Comparison of ENCODE assay signal across 21 mouse cellular contexts in genomic region chr9:58595313-58595712, GRCm38 (mm10). TPM values are rescaled to one million over a fixed set of nuclear protein-coding genes. Genes with fewer than 3 reads are reported as not detected.
A peak's percentile ranks its signal among the peaks of the same experiment; 100 is the strongest.
DNase-seq lines count a peak whose midpoint lies in the region; ATAC-seq and TF ChIP-seq lines count a peak whose summit lies in the region.
"Had no signal": no experiment of that assay in that cellular context is flagged by ENCODE, and none has a peak within 500 bp of the region (broad histone marks: within the 10 kb centered on the region; RNA-seq: fewer than 3 reads in every experiment).

No protein-coding gene starts in this region.

- peak; percentile 20; the same call in 1 of the 2 replicates for TF ChIP-seq CTCF in hindbrain, postnatal 0 days (IDR thresholded peaks at IDR 0.05; ENCODE audit: low read depth)
- peak; percentile 6; the same call in 1 of the 2 replicates for TF ChIP-seq CTCF in midbrain, postnatal 0 days (IDR thresholded peaks at IDR 0.05)
- TF ChIP-seq CTCF in Patski (IDR thresholded peaks at IDR 0.05) = peak; percentile 38

- H3K36me3 ChIP-seq in hindbrain, postnatal 0 days (ENCODE audit: insufficient read depth, low read length) = no peaks in the 10 kb centered on the region
- no peaks in the 10 kb centered on the region for H3K36me3 ChIP-seq in hindbrain, embryonic 10.5 days
- H3K36me3 ChIP-seq in midbrain, postnatal 0 days (ENCODE audit: insufficient read depth, low read length) = no peaks in the 10 kb centered on the region
- no peaks in the 10 kb centered on the region for H3K36me3 ChIP-seq in midbrain, embryonic 11.5 days (ENCODE audit: control insufficient read depth, insufficient read depth, low read length)
- H3K36me3 ChIP-seq: embryonic facial prominence, embryonic 10.5 days; hindbrain, embryonic 12.5 days had no signal

- CTCF ChIA-PET in Patski (lab: Charles Lee) = interaction anchor here (1.1 to 1.4 kb wide), 2 partner anchors 9 to 17 kb away, joined by 5 read pairs; no protein-coding TSS in a partner anchor

- H3K9me3 ChIP-seq in hindbrain, postnatal 0 days (ENCODE audit: low read length) = no peaks in the 10 kb centered on the region
- no peaks in the 10 kb centered on the region for H3K9me3 ChIP-seq in hindbrain, embryonic 10.5 days
- no peaks in the 10 kb centered on the region for H3K9me3 ChIP-seq in midbrain, postnatal 0 days (ENCODE audit: low read length)
- H3K9me3 ChIP-seq in midbrain, embryonic 11.5 days (ENCODE audit: control insufficient read depth, low read length) = no peaks in the 10 kb centered on the region
- H3K9me3 ChIP-seq: embryonic facial prominence, embryonic 10.5 days; forebrain, embryonic 13.5 days; hindbrain, embryonic 12.5 days had no signal

- H3K27ac ChIP-seq in hindbrain, postnatal 0 days = no peak overlapping the region
- no peak overlapping the region for H3K27ac ChIP-seq in hindbrain, embryonic 10.5 days
- no peak overlapping the region for H3K27ac ChIP-seq in midbrain, postnatal 0 days (ENCODE audit: low read depth, low read length)
- H3K27ac ChIP-seq in midbrain, embryonic 11.5 days (ENCODE audit: low read depth, low read length) = no peak overlapping the region
- H3K27ac ChIP-seq: embryonic facial prominence, embryonic 10.5 days; forebrain, embryonic 13.5 days; hindbrain, embryonic 12.5 days had no signal

- POLR2A ChIA-PET in Patski (lab: Charles Lee) = interaction anchor here (1.1 kb wide), 1 partner anchor 15 kb away, joined by 3 read pairs; no protein-coding TSS in a partner anchor

- in situ Hi-C loops in Patski (cut with MboI; ENCODE audit: low pct_unique_long_range_greater_than_20kb) = no loop called here

- no peak for ATAC-seq in hindbrain, postnatal 0 days
- ATAC-seq in midbrain, postnatal 0 days (ENCODE audit: low FRiP score) = no peak
- no peak for ATAC-seq in midbrain, embryonic 11.5 days (ENCODE audit: low FRiP score)
- no peak for ATAC-seq in Patski
- ATAC-seq: CD4-positive, CD25-positive, alpha-beta regulatory T cell, adult 4 months; forebrain, embryonic 13.5 days; forebrain, postnatal 0 days; hindbrain, embryonic 16.5 days had no signal

- no peaks in the 10 kb centered on the region for H3K27me3 ChIP-seq in hindbrain, postnatal 0 days (ENCODE audit: insufficient read depth, low read length)
- H3K27me3 ChIP-seq in hindbrain, embryonic 10.5 days (ENCODE audit: insufficient read depth, poor library complexity, severe bottlenecking) = no peaks in the 10 kb centered on the region
- H3K27me3 ChIP-seq in midbrain, postnatal 0 days (ENCODE audit: insufficient read depth, low read length) = no peaks in the 10 kb centered on the region
- no peaks in the 10 kb centered on the region for H3K27me3 ChIP-seq in midbrain, embryonic 11.5 days (ENCODE audit: control insufficient read depth, insufficient read depth, low read length)
- no peaks in the 10 kb centered on the region for H3K27me3 ChIP-seq in Patski
- H3K27me3 ChIP-seq: forebrain, embryonic 13.5 days; hindbrain, embryonic 12.5 days had no signal

- no peak overlapping the region for H3K4me2 ChIP-seq in hindbrain, postnatal 0 days (ENCODE audit: low read depth, low read length)
- no peak overlapping the region for H3K4me2 ChIP-seq in midbrain, postnatal 0 days (ENCODE audit: low read depth, low read length, poor library complexity, severe bottlenecking)
- H3K4me2 ChIP-seq in midbrain, embryonic 11.5 days = no peak overlapping the region
- H3K4me2 ChIP-seq: forebrain, embryonic 13.5 days; heart, embryonic 11.5 days; hindbrain, embryonic 12.5 days had no signal

- H3K9ac ChIP-seq in hindbrain, postnatal 0 days (replicated peaks; ENCODE audit: low read length) = no peak overlapping the region
- no peak overlapping the region for H3K9ac ChIP-seq in midbrain, postnatal 0 days (replicated peaks; ENCODE audit: low read length, poor library complexity, severe bottlenecking)
- no peak overlapping the region for H3K9ac ChIP-seq in midbrain, embryonic 11.5 days (ENCODE audit: low read length)
- H3K9ac ChIP-seq: forebrain, embryonic 13.5 days; forebrain, postnatal 0 days; hindbrain, embryonic 12.5 days had no signal

- no peaks in the 10 kb centered on the region for H3K4me1 ChIP-seq in hindbrain, postnatal 0 days (ENCODE audit: insufficient read depth, low read length)
- H3K4me1 ChIP-seq in hindbrain, embryonic 10.5 days (replicated peaks) = no peaks in the 10 kb centered on the region
- H3K4me1 ChIP-seq in midbrain, postnatal 0 days (ENCODE audit: insufficient read depth, low read length) = no peaks in the 10 kb centered on the region
- no peaks in the 10 kb centered on the region for H3K4me1 ChIP-seq in midbrain, embryonic 11.5 days (ENCODE audit: control insufficient read depth, insufficient read depth, low read length)
- H3K4me1 ChIP-seq: embryonic facial prominence, embryonic 10.5 days; forebrain, embryonic 13.5 days; hindbrain, embryonic 12.5 days had no signal

- H3K4me3 ChIP-seq in hindbrain, postnatal 0 days (ENCODE audit: low read length) = no peak overlapping the region
- no peak overlapping the region for H3K4me3 ChIP-seq in hindbrain, embryonic 10.5 days
- H3K4me3 ChIP-seq in midbrain, postnatal 0 days (ENCODE audit: low read depth, low read length) = no peak overlapping the region
- H3K4me3 ChIP-seq in midbrain, embryonic 11.5 days (ENCODE audit: low read depth, low read length) = no peak overlapping the region
- H3K4me3 ChIP-seq: embryonic facial prominence, embryonic 10.5 days; forebrain, embryonic 13.5 days; hindbrain, embryonic 12.5 days had no signal

- WGBS in hindbrain, postnatal 0 days = 95% methylated on average over 1 of the region's 1 CpGs
- 98% methylated on average over 1 of the region's 1 CpGs for WGBS in hindbrain, embryonic 10.5 days
- 98% methylated on average over 1 of the region's 1 CpGs for WGBS in midbrain, postnatal 0 days
- WGBS in midbrain, embryonic 11.5 days = 93% methylated on average over 1 of the region's 1 CpGs

- DNase-seq in hindbrain, postnatal 0 days (ENCODE audit: low spot score) = no peak
- DNase-seq in hindbrain, embryonic 10.5 days (ENCODE audit: low spot score) = no peak
- no peak for DNase-seq in midbrain, postnatal 0 days (ENCODE audit: low spot score)
- DNase-seq in midbrain, embryonic 11.5 days (ENCODE audit: low spot score, missing footprints) = no peak
- no peak for DNase-seq in Patski (ENCODE audit: low read depth, low spot score)
- no peak for DNase-seq in cerebellum, adult 8-10 months
- DNase-seq: adrenal gland, adult 2 months; adrenal gland, postnatal 25 days; B cell, adult 2 months; cerebellum, adult 18-20 months; cerebellum, postnatal 10 days; forebrain, postnatal 0 days; gastrocnemius, postnatal 36 days; heart, adult 11 months; heart, postnatal 36 days had no signal

RNA-seq across cellular contexts. Expression of gene Nptn, which starts 13.3 kb away (rescaled TPM):
- 598 and 874 TPM in 2 replicates for total RNA-seq in hindbrain, postnatal 0 days (2014; rRNA removed)
- polyA plus RNA-seq in hindbrain, postnatal 0 days (2015; fragmentation: Nextera tagmentation; extraction: Ambion mirVana) = 267 and 268 TPM in 2 replicates
- polyA plus RNA-seq in hindbrain, embryonic 10.5 days (2016; fragmentation: Nextera tagmentation; extraction: Ambion mirVana) = 57.2 and 57.6 TPM in 2 replicates
- 350 and 362 TPM in 2 replicates for total RNA-seq in midbrain, postnatal 0 days (2014; rRNA removed)
- polyA plus RNA-seq in midbrain, postnatal 0 days (2015; fragmentation: Nextera tagmentation; extraction: Ambion mirVana) = 236 and 258 TPM in 2 replicates
- 60.7 and 66.1 TPM in 2 replicates for polyA plus RNA-seq in midbrain, embryonic 11.5 days (2014; fragmentation: Nextera tagmentation; extraction: Ambion mirVana)
- polyA plus RNA-seq in Patski (2021) = 424 TPM

RNA-seq across cellular contexts. Expression of gene Cd276, which starts 40.1 kb away (rescaled TPM):
- 23.1 and 27.2 TPM in 2 replicates for total RNA-seq in hindbrain, postnatal 0 days (2014; rRNA removed)
- polyA plus RNA-seq in hindbrain, postnatal 0 days (2015; fragmentation: Nextera tagmentation; extraction: Ambion mirVana) = 16.5 and 16.7 TPM in 2 replicates
- 29.1 and 32.2 TPM in 2 replicates for polyA plus RNA-seq in hindbrain, embryonic 10.5 days (2016; fragmentation: Nextera tagmentation; extraction: Ambion mirVana)
- total RNA-seq in midbrain, postnatal 0 days (2014; rRNA removed) = 23.2 and 25.5 TPM in 2 replicates
- 19.3 and 21.5 TPM in 2 replicates for polyA plus RNA-seq in midbrain, postnatal 0 days (2015; fragmentation: Nextera tagmentation; extraction: Ambion mirVana)
- polyA plus RNA-seq in midbrain, embryonic 11.5 days (2014; fragmentation: Nextera tagmentation; extraction: Ambion mirVana) = 22.5 and 23.8 TPM in 2 replicates
- polyA plus RNA-seq in Patski (2021) = 48.6 TPM
- polyA plus RNA-seq: CD4-positive, CD25-positive, alpha-beta regulatory T cell, adult 4 months had no signal
